Mouse (Mus musculus) spleen, adult 2 months (tissue): ENCODE results near the gene Fam131c.

Experiments
- CTCF ChIP-seq: fragments of 200-500 bp; IDR thresholded peaks from 2 replicates; pipeline ENCODE4 v1.5.1; 2011; ENCODE audit warnings: mild to moderate bottlenecking, inconsistent platforms; ENCODE audit not compliant: insufficient read depth, insufficient read length, insufficient replicate concordance; ENCODE audit errors: extremely low read depth
- POLR2A ChIP-seq: fragments of 200-500 bp; IDR thresholded peaks from 2 replicates; pipeline ENCODE4 v1.6.1; 2011; ENCODE audit warnings: low read depth, low read length, inconsistent platforms

- TF ChIP-seq CTCF (peak; percentile 41; the same call in 1 of the 2 replicates), POLR2A (no peak)
Measured at GRCm38 (mm10) chr4:141429847-141430246, 61.8 kb downstream of the Fam131c start.
